Mouse (Mus musculus) embryonic fibroblast, embryonic 13.5 days (primary cell): Measurements from ENCODE around the gene Sdsl. TPM values are rescaled to one million over a fixed set of nuclear protein-coding genes. Genes with fewer than 3 reads are reported as not detected.

Source experiments
- H3K27ac ChIP-seq: 2 replicates; pipeline ENCODE4 v1.5.1; 2012; ENCODE audit warnings: low read length, control low read depth, inconsistent platforms; ENCODE audit not compliant: insufficient read depth
- H3K4me1 ChIP-seq: 2 replicates; pipeline ENCODE4 v1.6.1; 2011; ENCODE audit warnings: low read length; ENCODE audit not compliant: control insufficient read depth, insufficient read depth
- H3K4me3 ChIP-seq: 2 replicates; pipeline ENCODE4 v1.5.1; 2011; ENCODE audit warnings: mild to moderate bottlenecking, control low read depth, low read length; ENCODE audit not compliant: insufficient read depth
- CTCF ChIP-seq: IDR thresholded peaks from 2 replicates; pipeline ENCODE4 v1.5.1; 2011; ENCODE audit warnings: mild to moderate bottlenecking, control low read depth, low read length, moderate library complexity, borderline replicate concordance; ENCODE audit not compliant: insufficient read depth
- POLR2A ChIP-seq: IDR thresholded peaks from 2 replicates; pipeline ENCODE4 v1.6.1; 2011; ENCODE audit warnings: low read depth, mild to moderate bottlenecking, control low read depth, low read length, moderate library complexity
- polyA plus RNA-seq: library from polyadenylated mRNA; stranded (reverse); fragments of >200 nt; gene quantifications from 2 replicates; pipeline ENCODE4 v1.2.4, GENCODE M21; 2011; ENCODE audit warnings: low read depth; ENCODE audit not compliant: missing spikeins, insufficient read length

Sdsl gene
- polyA plus RNA-seq, 1 experiment = 1.8 TPM

DNA sequence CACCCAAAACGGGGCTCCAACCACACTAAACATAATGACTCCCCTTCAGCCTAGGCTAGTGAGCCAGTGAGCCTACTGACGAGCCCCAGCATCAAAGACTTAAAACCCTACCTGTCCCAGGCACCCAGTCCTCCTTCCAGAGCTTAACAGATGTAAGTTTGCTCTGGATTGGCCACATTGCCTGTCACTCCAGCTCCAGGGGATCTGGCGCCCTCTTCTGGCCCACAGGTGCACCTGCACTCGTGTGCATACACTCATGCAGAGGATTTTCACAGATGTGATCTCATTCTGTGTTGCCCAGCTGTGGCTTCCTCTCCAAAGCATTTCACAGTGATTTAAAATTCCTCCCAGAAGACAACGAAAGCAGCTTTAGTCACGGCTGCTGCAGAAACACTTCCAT lies 59.2 kb downstream of the Sdsl start:
- no peak overlapping the region for H3K27ac ChIP-seq
- TF ChIP-seq CTCF (no peak), POLR2A (no peak)

DNA sequence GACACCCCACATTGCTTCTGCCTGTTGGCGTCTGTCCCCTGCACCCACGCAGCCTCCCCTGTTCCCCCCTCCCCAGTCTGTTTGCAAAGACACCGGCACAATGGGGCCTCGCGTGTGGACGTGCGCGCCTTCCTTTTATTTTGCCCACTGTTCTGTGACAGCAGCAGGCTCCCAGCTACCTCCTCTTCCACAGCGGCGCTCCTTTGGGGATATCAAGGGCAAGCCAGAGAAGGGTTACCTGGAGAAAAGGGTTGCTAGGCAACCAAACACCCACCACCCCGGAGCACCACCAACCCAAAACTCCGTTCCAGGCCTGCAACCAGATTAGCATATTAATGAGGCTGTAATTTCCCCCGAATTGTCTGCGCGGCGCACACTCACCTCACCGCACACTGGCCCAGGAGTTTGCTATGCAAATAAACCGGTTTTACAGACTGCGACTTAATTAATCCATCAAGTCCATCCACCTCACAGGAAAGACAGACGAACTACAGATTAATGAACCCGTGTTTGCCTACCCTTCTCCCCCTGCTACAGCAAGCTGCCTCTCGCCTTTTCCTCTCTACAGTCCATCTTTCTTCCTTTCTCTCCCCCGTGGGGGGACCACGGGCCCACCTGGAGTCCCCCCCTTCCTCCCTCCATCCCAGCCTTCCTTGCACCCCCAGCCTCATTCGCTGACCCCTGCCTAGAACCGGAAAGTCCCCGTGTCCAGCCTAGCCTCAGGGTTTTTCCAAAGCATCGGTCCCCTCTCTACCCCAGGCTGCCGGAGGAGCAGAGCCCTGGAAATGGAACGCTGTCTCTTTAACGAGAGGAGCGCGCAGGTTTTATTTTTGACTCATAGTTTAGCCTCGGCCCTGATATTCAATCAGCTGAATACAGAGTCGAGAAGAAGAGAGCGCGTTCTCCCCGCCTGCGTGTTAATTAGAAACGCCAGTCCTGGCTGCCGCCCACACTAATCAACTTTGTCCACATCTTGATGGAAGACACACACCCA lies 62.9 kb downstream of the Sdsl start:
- no peak for TF ChIP-seq CTCF
- TF ChIP-seq POLR2A = no peak
- no peak overlapping the region for H3K27ac ChIP-seq
- no peak overlapping the region for H3K4me3 ChIP-seq

More for the DNA sequence above, 59.2 kb downstream of the Sdsl start:
- H3K4me1 ChIP-seq = no peaks in the 10 kb centered on the region
- H3K4me3 ChIP-seq = no peak overlapping the region

DNA sequence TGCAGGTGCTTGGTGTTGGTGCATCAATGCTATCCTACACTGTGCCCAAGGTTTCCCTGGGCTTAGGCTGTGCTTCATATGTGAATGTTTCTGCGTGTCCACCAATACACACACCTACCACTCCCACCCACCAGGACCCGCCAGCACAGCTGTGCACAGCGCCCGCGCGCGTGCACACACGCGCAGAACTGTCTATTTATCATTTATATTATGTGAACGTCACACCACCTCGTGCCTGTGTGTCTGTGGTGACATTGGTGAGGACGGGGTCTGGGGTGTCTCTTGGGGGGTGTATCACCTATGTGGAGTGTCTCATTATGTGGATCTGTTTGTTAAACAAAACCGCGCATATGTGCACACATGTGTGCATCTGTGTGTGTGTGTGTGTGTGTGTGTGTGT lies 63.7 kb downstream of the Sdsl start:
- TF ChIP-seq CTCF (no peak), POLR2A (no peak)
- H3K4me3 ChIP-seq = no peak overlapping the region
- no peaks in the 10 kb centered on the region for H3K4me1 ChIP-seq
- H3K27ac ChIP-seq = no peak overlapping the region

More for the DNA sequence above, 62.9 kb downstream of the Sdsl start:
- H3K4me1 ChIP-seq = no peaks in the 10 kb centered on the region

Other genes with a start within 250 kb of the Sdsl start
- not detected in 2 replicates for gene Lhx5, start 41.1 kb downstream of the Sdsl start, polyA plus RNA-seq
- gene Sds, start 3.7 kb upstream of the Sdsl start, polyA plus RNA-seq = not detected in 2 replicates
- 41.4 and 50.2 TPM in 2 replicates for gene Plbd2, start 30.8 kb upstream of the Sdsl start, polyA plus RNA-seq
- gene Slc8b1, start 38.4 kb upstream of the Sdsl start, polyA plus RNA-seq = 5.8 and 7.6 TPM in 2 replicates
- gene Tpcn1, start 115.9 kb upstream of the Sdsl start, polyA plus RNA-seq = 22.2 and 29.1 TPM in 2 replicates
- gene Iqcd, start 116.2 kb upstream of the Sdsl start, polyA plus RNA-seq = 0.44 TPM in 1 of 2 replicates, not detected in the other
- gene Rita1, start 139.8 kb upstream of the Sdsl start, polyA plus RNA-seq = 8.5 and 8.8 TPM in 2 replicates
- gene Ddx54, start 139.9 kb upstream of the Sdsl start, polyA plus RNA-seq = 39.3 and 43.0 TPM in 2 replicates
- not detected in 2 replicates for gene Cfap73, start 161.4 kb upstream of the Sdsl start, polyA plus RNA-seq
- not detected in 2 replicates for gene Rasal1, start 176.0 kb upstream of the Sdsl start, polyA plus RNA-seq
- gene Dtx1, start 239.1 kb upstream of the Sdsl start, polyA plus RNA-seq = not detected in 2 replicates